Mouse (Mus musculus) MEL (cell line): ENCODE measurements around the gene Fer1l4. TPM values are rescaled to one million over a fixed set of nuclear protein-coding genes. Genes with fewer than 3 reads are reported as not detected.

Source experiments
- DNase-seq: peaks from one replicate; pipeline ENCODE4 v3.0.0; 2011; ENCODE audit warnings: low read depth, low spot score
- H3K27ac ChIP-seq: 2 replicates; pipeline ENCODE4 v1.5.1; 2012; ENCODE audit warnings: low read depth, mild to moderate bottlenecking, control low read depth, low read length, moderate library complexity; ENCODE audit not compliant: control insufficient read depth
- H3K27me3 ChIP-seq, 2 experiments: fragments of 150-350 bp in 1 of 2; sonication (generic) in 1 of 2; 2 replicates each; pipeline ENCODE4 v1.6.1; 2012; ENCODE audit warnings: low read length in 2 of 2, mild to moderate bottlenecking in 2 of 2, improper control_type of control experiment in 1 of 2, moderate library complexity in 1 of 2; ENCODE audit not compliant: insufficient read depth in 2 of 2, control insufficient read depth in 1 of 2
- H3K36me3 ChIP-seq, 2 experiments: 2 replicates each; pipeline ENCODE4 v1.6.1; 2012 to 2014; ENCODE audit warnings: low read length in 2 of 2, improper control_type of control experiment in 1 of 2, inconsistent platforms in 1 of 2, mild to moderate bottlenecking in 1 of 2; ENCODE audit not compliant: insufficient read depth in 2 of 2, control insufficient read depth in 1 of 2
- H3K4me1 ChIP-seq, 2 experiments: fragments of 150-350 bp in 1 of 2; sonication (generic) in 1 of 2; 2 replicates each; pipeline ENCODE4 v1.6.1; 2012; ENCODE audit warnings: low read length in 2 of 2, improper control_type of control experiment in 1 of 2, mild to moderate bottlenecking in 1 of 2; ENCODE audit not compliant: insufficient read depth in 2 of 2, control insufficient read depth in 1 of 2
- H3K4me3 ChIP-seq, 2 experiments: fragments of 150-350 bp in 1 of 2; sonication (generic) in 1 of 2; 2 replicates each; pipeline ENCODE4 v1.5.1; 2012; ENCODE audit warnings: low read depth in 2 of 2, low read length in 2 of 2, mild to moderate bottlenecking in 2 of 2, moderate library complexity in 2 of 2, control low read depth in 1 of 2, improper control_type of control experiment in 1 of 2; ENCODE audit not compliant: control insufficient read depth in 1 of 2, insufficient read depth in 1 of 2
- H3K79me2 ChIP-seq: 2 replicates; pipeline ENCODE4 v1.6.1; 2012; ENCODE audit warnings: mild to moderate bottlenecking, low read length, moderate library complexity; ENCODE audit not compliant: control insufficient read depth, poor library complexity, insufficient read depth
- H3K9ac ChIP-seq: 2 replicates; pipeline ENCODE4 v1.6.1; 2012; ENCODE audit warnings: low read depth, mild to moderate bottlenecking, control low read depth, low read length, moderate library complexity; ENCODE audit not compliant: control insufficient read depth, poor library complexity, severe bottlenecking
- H3K9me3 ChIP-seq: fragments of 150-350 bp; sonication (generic); replicated peaks from 2 replicates; pipeline ENCODE4 v1.6.1; 2012; ENCODE audit warnings: mild to moderate bottlenecking, low read length, improper control_type of control experiment, moderate library complexity; ENCODE audit not compliant: insufficient read depth
- CHD1 ChIP-seq: IDR thresholded peaks from 2 replicates; pipeline ENCODE4 v1.6.1; 2012; ENCODE audit warnings: low read depth, mild to moderate bottlenecking, inconsistent platforms, low read length, improper control_type of control experiment
- CHD2 ChIP-seq: IDR thresholded peaks from 2 replicates; pipeline ENCODE4 v1.6.1; 2011; ENCODE audit warnings: low read length, improper control_type of control experiment
- CTCF ChIP-seq, 3 experiments: IDR thresholded peaks in 2 of 3; conservative IDR thresholded peaks in 1 of 3; 2 replicates each; pipeline ENCODE4 v1.5.1; 2011 to 2012; ENCODE audit warnings: low read length in 3 of 3, low read depth in 2 of 3, mild to moderate bottlenecking in 2 of 3, improper control_type of control experiment in 1 of 3, inconsistent platforms in 1 of 3, mixed read lengths in 1 of 3, moderate library complexity in 1 of 3; ENCODE audit not compliant: control insufficient read depth in 1 of 3, insufficient read depth in 1 of 3, poor library complexity in 1 of 3, severe bottlenecking in 1 of 3
- E2F4 ChIP-seq: IDR thresholded peaks from 2 replicates; pipeline ENCODE4 v1.6.1; 2011; ENCODE audit warnings: low read depth, low read length, improper control_type of control experiment, borderline replicate concordance
- ELF1 ChIP-seq: IDR thresholded peaks from 2 replicates; pipeline ENCODE4 v1.6.1; 2014; ENCODE audit warnings: low read depth, mild to moderate bottlenecking, inconsistent platforms, low read length, improper control_type of control experiment, moderate library complexity
- EP300 ChIP-seq, 2 experiments: IDR thresholded peaks; 2 replicates each; pipeline ENCODE4 v1.6.1; 2011; ENCODE audit warnings: improper control_type of control experiment in 2 of 2, low read length in 2 of 2, low read depth in 1 of 2, mild to moderate bottlenecking in 1 of 2
- ETS1 ChIP-seq: IDR thresholded peaks from 2 replicates; pipeline ENCODE4 v1.6.1; 2012; ENCODE audit warnings: low read depth, mild to moderate bottlenecking, inconsistent platforms, low read length, improper control_type of control experiment, moderate library complexity
- GABPA ChIP-seq: IDR thresholded peaks from 2 replicates; pipeline ENCODE4 v1.6.1; 2012; ENCODE audit warnings: low read depth, mild to moderate bottlenecking, inconsistent platforms, low read length, improper control_type of control experiment, moderate library complexity
- GATA1 ChIP-seq: IDR thresholded peaks from 2 replicates; pipeline ENCODE4 v1.6.1; 2011; ENCODE audit warnings: low read depth, low read length, improper control_type of control experiment
- HCFC1 ChIP-seq: IDR thresholded peaks from 2 replicates; pipeline ENCODE4 v1.6.1; 2012; ENCODE audit warnings: low read depth, mild to moderate bottlenecking, inconsistent platforms, low read length, improper control_type of control experiment, moderate library complexity
- KAT2A ChIP-seq: conservative IDR thresholded peaks from 2 replicates; pipeline ENCODE4 v1.6.1; 2012; ENCODE audit warnings: low read depth, low read length, improper control_type of control experiment, inconsistent platforms
- MAZ ChIP-seq: IDR thresholded peaks from 2 replicates; pipeline ENCODE4 v1.6.1; 2012; ENCODE audit warnings: low read depth, mild to moderate bottlenecking, inconsistent platforms, low read length, improper control_type of control experiment
- MEF2A ChIP-seq: IDR thresholded peaks from 2 replicates; pipeline ENCODE4 v1.6.1; 2014; ENCODE audit warnings: low read depth, mild to moderate bottlenecking, inconsistent platforms, low read length, improper control_type of control experiment; ENCODE audit not compliant: poor library complexity, insufficient replicate concordance, severe bottlenecking; ENCODE audit errors: extremely low read depth
- MYC ChIP-seq: IDR thresholded peaks from 2 replicates; pipeline ENCODE4 v1.6.1; 2011; ENCODE audit warnings: low read depth, mild to moderate bottlenecking, low read length, improper control_type of control experiment, moderate library complexity
- NELFE ChIP-seq: IDR thresholded peaks from 2 replicates; pipeline ENCODE4 v1.6.1; 2011; ENCODE audit warnings: low read depth, low read length, improper control_type of control experiment
- POLR2A ChIP-seq, 2 experiments: IDR thresholded peaks; 2 replicates each; pipeline ENCODE4 v1.6.1; 2011 to 2012; ENCODE audit warnings: low read length in 2 of 2, mild to moderate bottlenecking in 2 of 2, control low read depth in 1 of 2, improper control_type of control experiment in 1 of 2, low read depth in 1 of 2, moderate library complexity in 1 of 2; ENCODE audit not compliant: control insufficient read depth in 1 of 2, insufficient read depth in 1 of 2, poor library complexity in 1 of 2
- POLR2AphosphoS2 ChIP-seq: IDR thresholded peaks from 2 replicates; pipeline ENCODE4 v1.6.1; 2011; ENCODE audit warnings: low read length, improper control_type of control experiment
- POLR2AphosphoS5 ChIP-seq: IDR thresholded peaks from 2 replicates; pipeline ENCODE4 v1.6.1; 2012; ENCODE audit warnings: low read depth, borderline replicate concordance, mild to moderate bottlenecking, inconsistent platforms, low read length, moderate library complexity, mixed read lengths
- RAD21 ChIP-seq: IDR thresholded peaks from 2 replicates; pipeline ENCODE4 v1.6.1; 2011; ENCODE audit warnings: mild to moderate bottlenecking, low read depth, low read length, improper control_type of control experiment
- RCOR1 ChIP-seq: IDR thresholded peaks from 2 replicates; pipeline ENCODE4 v1.6.1; 2012; ENCODE audit warnings: low read depth, mild to moderate bottlenecking, inconsistent platforms, low read length, improper control_type of control experiment
- SIN3A ChIP-seq: IDR thresholded peaks from 2 replicates; pipeline ENCODE4 v1.6.1; 2012; ENCODE audit warnings: low read length, improper control_type of control experiment, inconsistent platforms
- TAL1 ChIP-seq: IDR thresholded peaks from 2 replicates; pipeline ENCODE4 v1.6.1; 2012; ENCODE audit warnings: mild to moderate bottlenecking, inconsistent platforms, low read length, moderate library complexity, mixed read lengths
- TBP ChIP-seq: IDR thresholded peaks from 2 replicates; pipeline ENCODE4 v1.8.0; 2011; ENCODE audit warnings: low read depth, low read length, improper control_type of control experiment
- TCF12 ChIP-seq: IDR thresholded peaks from 2 replicates; pipeline ENCODE4 v1.6.1; 2014; ENCODE audit warnings: low read depth, mild to moderate bottlenecking, inconsistent platforms, low read length, improper control_type of control experiment, moderate library complexity
- UBTF ChIP-seq: IDR thresholded peaks from 2 replicates; pipeline ENCODE4 v1.6.1; 2012; ENCODE audit warnings: low read depth, mild to moderate bottlenecking, inconsistent platforms, low read length, improper control_type of control experiment, moderate library complexity, borderline replicate concordance; ENCODE audit not compliant: insufficient read depth
- USF2 ChIP-seq, 2 experiments: IDR thresholded peaks; 2 replicates each; pipeline ENCODE4 v1.6.1; 2011 to 2012; ENCODE audit warnings: improper control_type of control experiment in 2 of 2, low read length in 2 of 2, borderline replicate concordance in 1 of 2, inconsistent platforms in 1 of 2, low read depth in 1 of 2, mild to moderate bottlenecking in 1 of 2; ENCODE audit not compliant: insufficient read depth in 1 of 2
- ZMIZ1 ChIP-seq: IDR thresholded peaks from 2 replicates; pipeline ENCODE4 v1.6.1; 2012; ENCODE audit warnings: low read depth, mild to moderate bottlenecking, inconsistent platforms, low read length, improper control_type of control experiment, moderate library complexity
- ZNF384 ChIP-seq: IDR thresholded peaks from 2 replicates; pipeline ENCODE4 v1.6.1; 2012; ENCODE audit warnings: low read depth, mild to moderate bottlenecking, inconsistent platforms, low read length, improper control_type of control experiment
- polyA plus RNA-seq, 2 experiments: library from polyadenylated mRNA; stranded (reverse) in 1 of 2; unstranded in 1 of 2; fragments of >175 nt in 1 of 2; fragments of >200 nt in 1 of 2; gene quantifications; 2 replicates each; pipeline versions ENCODE4 v1.2.1 to v1.2.4; 2012; ENCODE audit warnings: low replicate concordance in 2 of 2, low read depth in 1 of 2; ENCODE audit not compliant: insufficient read length in 2 of 2, insufficient read depth in 1 of 2, missing spikeins in 1 of 2
- total RNA-seq: library from RNA; depleted of rRNA; stranded (reverse); fragments of 300-350 nt; gene quantifications from 2 replicates; pipeline ENCODE4 v1.2.3, GENCODE M21; 2012; rRNA removed

Fer1l4 gene
- total RNA-seq (0.04 TPM in 1 of 2 replicates, not detected in the other), polyA plus RNA-seq (under 1 TPM in 1 of 2 experiments, not detected in 1; 0.07 TPM)

DNA sequence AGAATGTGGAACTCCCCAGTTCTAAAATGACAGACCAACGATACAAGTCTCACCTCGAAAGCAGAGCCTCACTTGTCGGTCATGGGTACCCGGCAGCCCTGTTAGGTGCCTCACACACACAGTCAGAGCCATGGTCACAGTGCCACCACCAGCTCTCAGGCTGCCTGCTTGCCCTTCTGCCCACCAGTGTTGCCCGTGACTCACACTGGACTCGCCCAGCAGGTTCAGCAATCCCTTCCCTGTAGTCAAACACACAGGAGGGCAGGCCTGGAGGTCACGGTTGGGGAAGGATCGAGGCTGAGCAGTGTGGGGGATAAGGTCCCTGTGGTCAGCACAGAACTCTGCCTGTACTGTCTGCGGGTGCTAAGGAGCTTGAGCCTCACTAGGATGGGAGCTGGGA, at the start of gene Fer1l4:
Gene Fer1l4 (minus strand): TSS at position 132 of the 400 bp plus-strand sequence.
- Histone ChIP-seq H3K9ac (no peak within 1 kb of the TSS), H3K36me3 (no peaks in the 10 kb centered on the region), H3K79me2 (no peaks in the 10 kb centered on the region), H3K4me3 (no peak within 1 kb of the TSS), H3K27ac (no peak within 1 kb of the TSS)
- no peak for DNase-seq
- TF ChIP-seq EP300 (IDR thresholded peaks at IDR 0.05; ENCODE audit: low read depth in 1 of 2, low read length in 2 of 2) = no peak
- TF ChIP-seq SIN3A = no peak
- TF ChIP-seq POLR2AphosphoS5 = no peak
- no peak for TF ChIP-seq NELFE
- no peak for TF ChIP-seq POLR2AphosphoS2
- no peak for TF ChIP-seq MAZ
- no peak for TF ChIP-seq KAT2A
- TF ChIP-seq ZMIZ1 = no peak
- TF ChIP-seq CTCF (IDR thresholded peaks at IDR 0.05 in 2 of 3, conservative IDR thresholded peaks at IDR 0.05 in 1 of 3; ENCODE audit: control insufficient read depth in 1 of 3, insufficient read depth in 1 of 3, low read depth in 2 of 3, low read length in 3 of 3, poor library complexity in 1 of 3, severe bottlenecking in 1 of 3) = no peak
- no peak for TF ChIP-seq MYC
- no peak for TF ChIP-seq RAD21
- no peak for TF ChIP-seq MEF2A
- TF ChIP-seq CHD1 = no peak
- TF ChIP-seq ZNF384 = no peak
- TF ChIP-seq GABPA = no peak
- TF ChIP-seq POLR2A (IDR thresholded peaks at IDR 0.05; ENCODE audit: control insufficient read depth in 1 of 2, insufficient read depth in 1 of 2, low read depth in 1 of 2, low read length in 2 of 2, poor library complexity in 1 of 2) = no peak
- no peak for TF ChIP-seq E2F4
- TF ChIP-seq ETS1 = no peak
- no peak for TF ChIP-seq ELF1
- TF ChIP-seq TBP = no peak
- TF ChIP-seq, all 39 proteins: peak for 0
- Histone ChIP-seq H3K27me3 (peaks cover 3 to 9% of the 10 kb centered on the region in 2 experiments), H3K9me3 (no peaks in the 10 kb centered on the region), H3K4me1 (no peaks in the 10 kb centered on the region)

DNA sequence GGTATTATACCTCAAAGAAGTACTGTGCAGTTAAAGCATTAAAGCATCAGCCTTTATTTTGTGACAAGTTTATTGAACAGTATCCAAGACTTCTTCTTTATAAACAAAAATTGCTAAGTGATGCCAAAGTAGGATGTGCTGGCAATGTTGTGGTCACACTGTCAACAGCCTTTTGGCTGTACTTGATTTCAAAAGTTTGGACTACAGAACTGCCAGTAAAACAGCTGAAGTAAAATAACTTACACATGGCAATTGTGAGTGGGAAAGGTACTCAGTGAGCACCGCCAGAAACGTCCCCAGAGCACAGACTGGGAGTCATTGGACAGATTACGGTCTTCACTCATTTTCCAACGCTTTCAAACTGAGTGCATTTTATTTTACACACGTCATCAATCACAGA, 39.2 kb upstream of the Fer1l4 start:
- TF ChIP-seq CHD2 (no peak), UBTF (no peak), EP300 (IDR thresholded peaks at IDR 0.05; ENCODE audit: low read depth in 1 of 2, low read length in 2 of 2) (no peak), TAL1 (no peak), GABPA (no peak), KAT2A (no peak), TCF12 (no peak), E2F4 (no peak), HCFC1 (no peak), TBP (no peak), RCOR1 (no peak), GATA1 (no peak), USF2 (IDR thresholded peaks at IDR 0.05; ENCODE audit: borderline replicate concordance in 1 of 2, insufficient read depth in 1 of 2, low read depth in 1 of 2, low read length in 2 of 2) (no peak), MYC (no peak)
- H3K4me1 ChIP-seq = no peaks in the 10 kb centered on the region; a peak in 1 of 4 replicates
- H3K4me3 ChIP-seq = no peak overlapping the region
- H3K9me3 ChIP-seq = no peaks in the 10 kb centered on the region
- H3K27ac ChIP-seq = no peak overlapping the region
- H3K27me3 ChIP-seq = no peaks in the 10 kb centered on the region
- DNase-seq = no peak
- H3K36me3 ChIP-seq = peaks cover 2 to 6% of the 10 kb centered on the region in 2 experiments; a peak in 3 of 4 replicates
- no peak overlapping the region for H3K9ac ChIP-seq
- no peaks in the 10 kb centered on the region; the same call in 1 of the 2 replicates for H3K79me2 ChIP-seq
